Mouse (Mus musculus): ENCODE data around the gene Olfr771.
"Not testable (repeated sequence)": the region's sequence is repeated elsewhere in the genome, so short reads cannot be mapped to it uniquely, and the experiment has no call there.

DNA sequence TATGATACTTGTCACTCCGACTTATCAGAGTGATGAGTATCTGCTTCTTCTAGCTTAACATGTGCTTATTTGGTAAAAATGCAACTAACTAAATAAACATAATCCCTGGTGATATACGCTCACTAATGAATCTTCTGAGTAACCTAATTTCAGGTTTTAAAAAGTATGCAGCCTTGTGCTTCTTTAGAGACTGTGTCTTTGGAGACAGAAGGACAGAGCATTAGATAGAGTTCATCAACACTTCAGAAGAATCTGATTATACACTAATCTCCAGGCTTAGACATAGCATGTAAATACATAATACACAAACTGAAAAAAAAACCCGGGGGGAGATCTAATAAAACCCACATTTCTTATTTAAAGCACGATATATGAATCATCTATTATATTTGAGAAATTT, 13.3 kb upstream of the Olfr771 start, which contains the start of gene Olfr772:
- not testable (repeated sequence) for TF ChIP-seq GATA1 (IDR thresholded peaks at IDR 0.05; ENCODE audit: borderline replicate concordance, low read length); FLI1 (IDR thresholded peaks at IDR 0.05; ENCODE audit: low read length)
